Mouse (Mus musculus) myocyte (in vitro differentiated cells): ENCODE measurements around the gene Oas1a.

ENCODE experiments used
- E2F4 ChIP-seq: IDR thresholded peaks from one replicate; pipeline ENCODE4 v1.6.1; 2011; ENCODE audit warnings: mild to moderate bottlenecking, control low read depth, moderate library complexity; ENCODE audit not compliant: insufficient read depth
- MAX ChIP-seq: IDR thresholded peaks from one replicate; pipeline ENCODE4 v1.6.1; 2011; ENCODE audit warnings: low read depth, mild to moderate bottlenecking, control low read depth
- POLR2A ChIP-seq: IDR thresholded peaks from one replicate; pipeline ENCODE4 v1.6.1; 2011; ENCODE audit warnings: low read depth, mild to moderate bottlenecking, control low read depth, moderate library complexity; ENCODE audit not compliant: insufficient read length
- SRF ChIP-seq: IDR thresholded peaks from one replicate; pipeline ENCODE4 v1.6.1; 2011; ENCODE audit warnings: low read depth; ENCODE audit not compliant: control insufficient read depth, insufficient read length

GRCm38 (mm10) chr5:120920296-120920695 lies 13.0 kb upstream of the Oas1a start:
- no peak for TF ChIP-seq MAX
- no peak for TF ChIP-seq POLR2A
- TF ChIP-seq SRF, result no peak
- no peak for TF ChIP-seq E2F4
